Mouse (Mus musculus) spleen, postnatal 10 days (tissue): ENCODE measurements around the gene Zc3hav1l.

ENCODE experiments used
- DNase-seq, 2 experiments: peaks; one replicate each; pipeline ENCODE4 v3.0.0; 2021 to 2022; ENCODE audit warnings: low spot score in 2 of 2

Zc3hav1l gene

GRCm38 (mm10) chr6:38264466-38264865 lies 34.6 kb downstream of the Zc3hav1l start:
- DNase-seq, result no peak

GRCm38 (mm10) chr6:38263393-38264159 lies 35.5 kb downstream of the Zc3hav1l start:
- DNase-seq, result no peak

- no peak for DNase-seq
These were observed 37.2 kb downstream of the Zc3hav1l start for GRCm38 (mm10) chr6:38261877-38262276.

GRCm38 (mm10) chr6:38257506-38257905 lies 41.6 kb downstream of the Zc3hav1l start:
- no peak for DNase-seq

- DNase-seq, result no peak
These were observed 42.3 kb downstream of the Zc3hav1l start for GRCm38 (mm10) chr6:38256793-38257192.

- no peak for DNase-seq
These were observed 43.3 kb downstream of the Zc3hav1l start for GRCm38 (mm10) chr6:38255794-38256193.

GRCm38 (mm10) chr6:38253736-38254641 lies 45.1 kb downstream of the Zc3hav1l start, which contains the start of gene D630045J12Rik:
Gene D630045J12Rik (minus strand): TSS chr6:38254009.
- peak; percentile 38 to 65 for DNase-seq

GRCm38 (mm10) chr6:38252766-38253735 lies 46.0 kb downstream of the Zc3hav1l start:
- no peak for DNase-seq

- DNase-seq, result no peak
These were observed 46.9 kb downstream of the Zc3hav1l start for GRCm38 (mm10) chr6:38252139-38252538.

- no peak for DNase-seq
These were observed 47.6 kb downstream of the Zc3hav1l start for GRCm38 (mm10) chr6:38251464-38251863.

GRCm38 (mm10) chr6:38247362-38247761 lies 51.7 kb downstream of the Zc3hav1l start:
- DNase-seq, result no peak

- no peak for DNase-seq
These were observed 54.3 kb downstream of the Zc3hav1l start for GRCm38 (mm10) chr6:38244806-38245205.

GRCm38 (mm10) chr6:38244167-38244566 lies 54.9 kb downstream of the Zc3hav1l start:
- DNase-seq, result no peak

- no peak for DNase-seq
These were observed 56.2 kb downstream of the Zc3hav1l start for GRCm38 (mm10) chr6:38242833-38243232.

- no peak for DNase-seq
These were observed 56.7 kb downstream of the Zc3hav1l start for GRCm38 (mm10) chr6:38242295-38242830.

- no peak for DNase-seq
These were observed 57.6 kb downstream of the Zc3hav1l start for GRCm38 (mm10) chr6:38241508-38241907.

- DNase-seq, result no peak
These were observed 58.4 kb downstream of the Zc3hav1l start for GRCm38 (mm10) chr6:38240618-38241017.

GRCm38 (mm10) chr6:38238382-38238781 lies 60.7 kb downstream of the Zc3hav1l start:
- DNase-seq, result no peak
